ENCODE assay signal across 29 mouse cellular contexts in genomic region chr9:57202981-57203380, GRCm38 (mm10). TPM values are rescaled to one million over a fixed set of nuclear protein-coding genes. Genes with fewer than 3 reads are reported as not detected.
"Had no signal": no experiment of that assay in that cellular context is flagged by ENCODE, and none has a peak within 500 bp of the region (broad histone marks: within the 10 kb centered on the region; RNA-seq: fewer than 3 reads in every experiment).

No protein-coding gene starts in this region.

- H3K9ac ChIP-seq: liver, embryonic 13.5 days; lung, embryonic 14.5 days; midbrain, embryonic 12.5 days; neural tube, embryonic 13.5 days; stomach, embryonic 15.5 days had no signal

- H3K9me3 ChIP-seq: liver, embryonic 13.5 days; midbrain, embryonic 12.5 days; neural tube, embryonic 13.5 days; stomach, embryonic 15.5 days had no signal

- ATAC-seq: lung, postnatal 0 days; midbrain, embryonic 16.5 days had no signal

- H3K4me3 ChIP-seq: layer of hippocampus, adult 2 months; liver, embryonic 13.5 days; midbrain, embryonic 12.5 days; myocyte; neural tube, embryonic 13.5 days; stomach, embryonic 15.5 days had no signal

- H3K4me2 ChIP-seq: liver, embryonic 13.5 days; lung, embryonic 14.5 days; midbrain, embryonic 12.5 days; neural tube, embryonic 13.5 days; stomach, embryonic 15.5 days had no signal

- H3K27ac ChIP-seq: kidney, postnatal 0 days; layer of hippocampus, adult 2 months; liver, embryonic 13.5 days; macrophage; midbrain, embryonic 12.5 days; neural tube, embryonic 13.5 days; stomach, embryonic 15.5 days had no signal

- H3K36me3 ChIP-seq: liver, embryonic 13.5 days; midbrain, embryonic 12.5 days; neural tube, embryonic 13.5 days; stomach, embryonic 15.5 days had no signal

- H3K4me1 ChIP-seq: liver, embryonic 13.5 days; midbrain, embryonic 12.5 days; neural tube, embryonic 13.5 days; stomach, embryonic 15.5 days had no signal

- H3K27me3 ChIP-seq: liver, embryonic 13.5 days; midbrain, embryonic 12.5 days; neural tube, embryonic 13.5 days; stomach, embryonic 15.5 days had no signal

- DNase-seq: kidney, postnatal 25 days; layer of hippocampus, adult 9-11 months; liver, embryonic 13.5 days; lung, embryonic 14.5 days; retina, postnatal 1 day; right cerebral cortex, postnatal 25 days; spleen, adult 18-20 months; thymus, postnatal 25 days had no signal

RNA-seq across cellular contexts. Expression of gene Trcg1, which starts 33.4 kb away (rescaled TPM):
- total RNA-seq: layer of hippocampus, adult 2 months; layer of hippocampus, postnatal 25 days; left cerebral cortex, adult 18-20 months; left cerebral cortex, postnatal 36 days; liver, adult 2 months; megakaryocyte, adult 5-6 weeks; monocyte, adult 5-6 weeks had no signal
- polyA plus RNA-seq: kidney, embryonic 14.5 days; large intestine, adult 2 months; limb, embryonic 11.5 days; limb, embryonic 14.5 days; liver, adult 2 months; liver, embryonic 13.5 days; liver, embryonic 16.5 days; lung, embryonic 14.5 days; lung, postnatal 0 days; macrophage; midbrain, embryonic 12.5 days; midbrain, embryonic 16.5 days; myocyte; neural tube, embryonic 13.5 days; thymus, postnatal 0 days had no signal
